Mouse (Mus musculus): ENCODE data around the gene Hp1bp3.

Gene Hp1bp3

DNA sequence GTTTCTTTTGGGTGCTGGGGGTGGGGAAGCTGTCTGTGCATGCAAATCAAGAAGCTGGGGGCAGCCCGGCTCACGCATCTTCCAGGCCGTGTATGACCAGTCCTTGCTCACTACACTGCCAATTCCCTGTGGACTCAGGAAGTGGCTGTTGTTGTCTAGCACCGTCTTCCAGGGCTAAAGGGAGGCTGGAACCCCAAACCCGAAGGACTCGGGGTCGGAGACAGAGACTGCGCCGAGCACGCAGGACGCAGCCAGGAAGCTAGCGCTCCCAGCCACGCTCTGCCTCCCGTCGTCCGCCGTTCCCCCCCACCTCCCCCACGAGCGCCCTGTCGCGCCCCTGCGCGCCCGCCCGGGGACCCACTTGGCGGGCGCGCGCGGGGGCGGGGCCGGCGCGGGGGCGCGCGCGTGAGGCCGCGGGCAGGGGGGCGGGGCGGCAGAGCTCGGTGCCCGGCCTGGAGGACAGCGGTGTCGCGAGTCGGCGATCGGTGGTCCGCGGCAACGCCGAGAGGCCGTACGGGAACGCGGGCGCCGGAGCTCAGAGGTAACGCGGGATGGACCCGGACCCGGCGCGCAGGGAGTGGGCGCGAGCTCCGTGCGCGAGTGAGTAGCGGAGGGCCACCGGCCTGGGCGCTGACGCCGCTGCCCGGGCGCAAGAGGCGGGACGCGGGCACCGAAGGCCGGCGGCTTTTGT is at the start of gene Hp1bp3:
Gene Hp1bp3, plus strand, starts transcription at position 97 of the 691 bp plus-strand sequence.
- DNase-seq = peak; percentile 93

GRCm38 (mm10) chr4:138166519-138166918 is 49.6 kb upstream of the Hp1bp3 start:
- DNase-seq = no peak

GRCm38 (mm10) chr4:138168162-138168561 is 47.9 kb upstream of the Hp1bp3 start:
- DNase-seq = no peak

- no peak for DNase-seq
These were observed 46.7 kb upstream of the Hp1bp3 start for GRCm38 (mm10) chr4:138169420-138169819.

DNA sequence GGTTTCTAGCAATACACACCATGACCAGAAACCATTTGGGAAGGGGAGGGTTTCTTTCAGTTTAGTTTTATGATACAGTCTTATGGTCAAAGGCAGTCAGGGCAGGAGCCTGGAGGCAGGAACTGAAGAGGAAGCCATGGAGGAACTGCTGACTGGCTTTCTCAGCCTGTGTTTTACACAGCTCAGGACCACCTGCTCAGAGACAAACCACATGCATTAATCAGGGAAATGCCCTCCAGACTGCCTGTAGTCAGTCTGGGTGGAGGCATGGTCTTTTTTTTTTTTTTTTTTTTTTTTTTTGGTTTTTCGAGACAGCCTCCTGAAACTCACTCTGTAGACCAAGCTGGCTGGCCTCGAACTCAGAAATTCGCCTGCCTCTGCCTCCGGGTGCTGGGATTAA is 43.4 kb upstream of the Hp1bp3 start:
- no peak for DNase-seq

DNA sequence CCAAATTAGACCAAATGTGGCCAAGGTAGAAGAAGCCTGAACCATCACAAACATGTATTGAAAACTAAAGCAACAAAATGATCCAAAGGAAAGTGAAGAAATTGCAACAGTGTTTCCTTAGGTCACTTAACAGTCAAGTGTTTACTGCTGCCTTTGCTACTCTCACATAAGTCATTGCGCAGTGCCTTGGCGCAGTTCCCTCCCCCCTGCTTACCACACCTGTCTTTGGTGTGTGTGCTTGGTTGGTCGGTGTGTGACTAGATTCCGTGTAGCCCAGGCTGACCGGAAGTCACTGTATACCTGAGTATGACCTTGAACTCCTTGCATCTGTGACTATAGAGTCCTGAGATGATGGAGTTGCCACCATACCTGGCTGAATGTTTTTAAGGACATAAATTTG is 36.7 kb upstream of the Hp1bp3 start:
- DNase-seq = no peak

DNA sequence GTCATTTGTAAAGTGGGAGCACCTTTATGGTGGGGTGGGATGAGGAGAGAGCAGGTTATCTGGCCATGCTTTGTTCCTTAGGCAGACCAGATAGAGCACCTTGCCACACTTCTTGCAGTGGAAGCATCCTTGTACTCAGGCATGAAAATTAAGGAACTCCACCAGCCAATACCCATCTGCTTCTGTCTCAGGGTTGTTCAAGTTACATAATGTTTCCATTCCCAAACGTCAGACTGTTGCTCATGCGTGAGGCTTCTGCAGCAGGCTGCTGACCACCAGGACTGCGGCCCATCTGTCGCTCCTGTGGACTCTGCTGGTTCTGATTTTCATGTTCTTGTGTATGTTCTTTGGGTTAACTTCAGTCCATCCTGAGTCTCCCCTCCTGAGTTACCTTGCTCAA is 35.4 kb upstream of the Hp1bp3 start:
- no peak for DNase-seq

GRCm38 (mm10) chr4:138184056-138184455 is 32.0 kb upstream of the Hp1bp3 start:
- DNase-seq = no peak

DNA sequence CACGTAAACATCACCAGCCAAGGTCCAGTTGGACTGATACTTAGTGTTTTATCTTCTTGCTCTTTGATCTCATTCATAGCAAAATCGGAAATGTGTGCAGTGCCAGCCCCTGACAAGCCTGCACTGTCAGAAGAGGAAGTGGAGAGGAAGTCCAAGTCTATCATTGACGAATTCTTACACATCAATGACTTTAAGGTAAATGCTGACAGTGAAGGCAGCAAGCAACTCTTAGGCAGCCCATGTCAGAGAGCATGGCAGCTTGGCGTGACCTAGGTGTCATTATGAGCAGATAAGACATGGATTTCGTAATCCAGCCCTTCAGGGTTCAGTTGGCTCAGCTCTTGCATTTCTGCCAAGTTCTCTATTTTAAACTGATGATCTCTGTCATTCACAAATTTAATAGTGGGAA is 31.5 kb upstream of the Hp1bp3 start:
- no peak for DNase-seq

DNA sequence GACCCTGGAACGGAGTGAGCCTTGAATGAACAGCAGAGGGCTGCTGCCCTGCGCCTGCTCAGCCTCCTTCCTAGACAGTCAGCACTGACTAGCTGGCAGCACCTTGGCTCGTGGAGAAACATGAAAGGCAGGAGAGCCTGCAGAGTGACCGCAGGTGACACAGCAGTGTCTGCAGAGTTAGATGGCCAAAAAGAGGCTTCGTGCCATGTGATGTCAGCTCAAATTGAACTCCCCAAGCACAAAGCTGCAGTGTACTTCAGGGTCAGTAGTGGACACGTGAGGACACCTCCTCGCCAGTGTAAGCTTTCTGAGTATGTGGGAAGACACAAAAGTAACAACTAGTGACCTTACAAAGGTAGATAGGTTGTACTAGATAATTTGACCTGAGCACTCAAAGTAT is 30.1 kb upstream of the Hp1bp3 start:
- no peak for DNase-seq

DNA sequence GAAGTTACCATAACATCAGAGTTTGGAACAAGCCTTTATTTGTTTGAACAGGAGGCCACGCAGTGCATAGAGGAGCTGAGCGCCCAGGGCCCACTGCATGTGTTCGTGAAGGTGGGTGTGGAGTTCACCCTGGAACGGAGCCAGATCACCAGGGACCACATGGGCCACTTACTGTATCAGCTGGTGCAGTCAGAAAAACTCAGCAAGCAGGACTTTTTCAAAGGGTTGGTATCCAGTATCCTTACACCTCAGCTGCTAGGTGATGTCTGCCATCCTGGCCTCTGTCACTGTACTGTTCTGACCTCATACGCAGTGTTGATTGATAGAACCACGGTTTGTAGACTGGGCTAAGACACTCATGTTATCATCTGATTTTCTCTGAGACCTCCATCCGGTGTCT is 28.1 kb upstream of the Hp1bp3 start:
- DNase-seq = no peak

- no peak for DNase-seq
These were observed 23.5 kb upstream of the Hp1bp3 start for GRCm38 (mm10) chr4:138192561-138192960.

DNA sequence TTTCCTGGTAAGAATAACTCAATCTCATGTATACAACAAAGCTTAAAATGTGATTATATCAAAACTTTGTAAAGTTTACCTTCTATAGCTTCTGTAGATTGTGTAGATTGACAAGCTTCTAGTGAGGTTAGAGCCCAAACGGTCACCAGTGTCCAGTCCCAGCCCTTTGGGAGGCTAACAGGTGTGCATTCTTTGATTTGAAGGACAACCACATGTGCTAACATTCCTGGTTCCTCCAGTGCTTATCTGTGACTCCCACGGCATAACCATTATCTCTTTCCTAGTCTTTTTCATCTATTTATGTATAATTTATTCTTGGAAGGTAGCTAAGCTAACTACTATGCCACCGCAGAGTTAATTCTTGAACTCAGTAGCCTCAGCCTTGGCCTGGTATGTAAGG is 15.3 kb upstream of the Hp1bp3 start:
- no peak for DNase-seq

DNA sequence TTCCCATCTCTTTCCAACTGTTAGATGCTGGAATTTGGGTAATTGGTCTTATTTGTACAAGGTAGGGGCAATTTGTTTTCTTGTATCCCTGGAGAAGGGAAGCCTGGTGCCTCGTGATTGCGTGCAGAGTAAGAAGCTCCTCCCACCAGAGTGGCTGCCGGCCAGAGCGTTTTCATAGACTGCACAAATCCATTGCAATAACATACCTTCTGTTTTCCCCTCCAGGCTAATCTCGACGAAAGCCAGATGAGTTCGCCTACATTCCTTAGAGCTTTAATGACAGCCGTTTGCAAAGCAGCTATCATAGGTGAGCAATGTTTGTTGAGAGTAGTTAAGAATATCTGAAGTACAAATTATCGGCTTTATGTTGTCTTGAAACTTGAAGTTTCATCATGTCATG is 14.4 kb upstream of the Hp1bp3 start:
- DNase-seq = no peak

- no peak for DNase-seq
These were observed 6.0 kb upstream of the Hp1bp3 start for GRCm38 (mm10) chr4:138210116-138210515.

DNA sequence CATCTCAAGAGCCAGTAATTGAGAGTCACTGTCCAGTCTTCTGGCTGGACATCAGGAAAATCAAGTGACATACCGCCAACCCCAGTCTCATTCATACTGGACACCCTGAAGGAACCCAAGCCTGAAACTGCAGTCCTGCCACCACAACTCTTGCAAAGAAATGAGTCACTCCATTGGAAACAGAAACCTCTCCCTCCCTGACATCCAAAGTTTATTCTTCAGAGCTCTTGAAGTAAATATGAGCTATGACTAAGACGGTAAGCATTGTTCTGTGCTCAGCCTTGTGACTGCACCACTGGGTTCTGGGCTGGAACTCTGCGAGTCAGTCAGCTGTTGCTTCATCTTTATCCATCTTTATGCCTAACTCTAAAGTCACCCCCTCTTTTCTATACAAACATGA is 2.2 kb upstream of the Hp1bp3 start:
- no peak for DNase-seq

DNA sequence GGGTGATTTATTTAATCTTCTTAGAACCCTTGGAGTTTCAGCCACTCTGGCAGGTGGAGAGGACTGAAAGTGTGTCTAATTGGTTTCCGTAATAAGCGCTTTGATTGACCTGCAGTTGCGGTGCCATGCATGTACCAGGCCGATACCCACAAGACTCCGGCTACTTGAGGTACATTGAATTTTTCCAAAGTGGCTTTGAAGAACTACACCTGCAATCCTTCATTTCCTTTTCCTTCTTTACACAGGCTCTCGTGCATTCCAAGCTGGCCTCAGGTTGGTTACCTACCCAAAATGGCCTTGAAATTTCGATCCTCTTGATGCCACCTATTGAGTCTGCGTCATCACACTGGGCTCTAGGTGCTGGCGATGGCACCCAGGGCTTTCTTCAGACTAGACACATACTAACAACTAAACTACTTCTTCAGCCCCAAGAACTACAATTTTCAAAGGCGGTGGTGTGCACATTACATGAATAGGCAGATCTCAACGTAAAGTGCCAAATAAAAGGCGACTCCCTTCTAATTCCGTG is 361 bp upstream of the Hp1bp3 start:
- DNase-seq = no peak

DNA sequence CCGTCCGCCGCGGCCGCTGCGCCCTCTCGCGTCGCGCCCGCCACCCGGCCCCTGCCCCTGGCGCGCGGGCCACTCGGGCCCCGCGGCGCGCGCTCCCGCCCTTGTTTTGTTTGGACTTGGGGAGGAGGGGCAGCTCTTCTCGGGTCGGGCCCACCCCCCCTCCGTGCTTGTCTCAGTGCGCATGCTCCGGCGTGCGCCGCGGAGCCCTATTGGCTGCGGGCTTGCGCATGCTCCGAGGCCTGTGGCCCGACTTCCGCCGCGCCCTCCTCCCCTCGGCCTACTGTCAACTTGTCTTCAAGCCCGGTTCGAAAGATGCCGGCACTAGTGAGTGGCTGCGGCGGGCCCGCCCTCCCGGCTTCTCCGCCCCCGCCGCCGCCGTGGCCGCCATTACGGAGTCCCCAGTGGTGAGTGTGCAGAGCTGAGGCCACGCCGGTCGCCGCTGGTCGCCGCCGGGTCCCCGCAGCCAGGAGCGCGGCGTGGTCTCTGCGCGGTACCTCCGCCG is 846 bp downstream of the Hp1bp3 start:
- peak; percentile 99 for DNase-seq

- DNase-seq = no peak
These were observed 1.3 kb downstream of the Hp1bp3 start for GRCm38 (mm10) chr4:138217441-138217840.

DNA sequence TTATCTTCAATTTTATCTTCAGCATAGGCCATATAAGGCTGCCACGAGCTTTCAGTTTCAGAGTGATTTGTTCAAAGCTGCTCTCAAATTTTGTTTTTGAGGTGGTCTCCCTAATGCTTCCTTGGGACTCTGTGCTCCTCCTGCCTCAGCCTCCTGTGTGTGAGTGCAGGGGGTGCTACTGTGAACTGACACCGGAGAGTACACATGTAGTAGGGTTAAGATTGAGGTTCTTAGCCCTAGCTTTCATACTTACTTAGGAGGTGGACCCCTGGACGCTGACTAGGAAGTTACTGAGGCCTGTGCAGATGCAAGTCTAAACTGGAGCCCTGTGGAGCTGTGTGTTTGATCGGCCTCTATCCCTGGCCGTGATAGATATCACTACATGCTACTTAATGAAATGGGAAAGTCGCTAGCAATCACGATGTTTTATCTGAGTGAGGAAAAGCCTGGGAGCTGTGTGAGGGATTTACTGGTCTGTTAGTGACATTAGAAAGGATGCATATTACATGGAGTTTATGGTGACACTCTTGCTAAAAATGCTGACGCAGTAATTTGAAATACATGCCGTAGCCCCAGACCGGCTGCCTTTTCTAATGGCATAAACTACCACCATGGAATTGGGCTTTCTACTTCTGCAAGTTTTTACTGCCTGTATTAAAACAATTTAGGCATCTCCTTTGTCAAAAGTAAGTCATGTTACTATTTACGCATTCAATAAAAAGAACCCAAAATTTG is 2.0 kb downstream of the Hp1bp3 start:
- DNase-seq = no peak

- no peak for DNase-seq
These were observed 3.2 kb downstream of the Hp1bp3 start for GRCm38 (mm10) chr4:138219331-138219730.

- no peak for DNase-seq
These were observed 4.7 kb downstream of the Hp1bp3 start for GRCm38 (mm10) chr4:138220761-138221160.

GRCm38 (mm10) chr4:138221406-138221805 is 5.3 kb downstream of the Hp1bp3 start:
- no peak for DNase-seq

- DNase-seq = no peak
These were observed 6.3 kb downstream of the Hp1bp3 start for GRCm38 (mm10) chr4:138222396-138222795.
